In the genomic region with DNA sequence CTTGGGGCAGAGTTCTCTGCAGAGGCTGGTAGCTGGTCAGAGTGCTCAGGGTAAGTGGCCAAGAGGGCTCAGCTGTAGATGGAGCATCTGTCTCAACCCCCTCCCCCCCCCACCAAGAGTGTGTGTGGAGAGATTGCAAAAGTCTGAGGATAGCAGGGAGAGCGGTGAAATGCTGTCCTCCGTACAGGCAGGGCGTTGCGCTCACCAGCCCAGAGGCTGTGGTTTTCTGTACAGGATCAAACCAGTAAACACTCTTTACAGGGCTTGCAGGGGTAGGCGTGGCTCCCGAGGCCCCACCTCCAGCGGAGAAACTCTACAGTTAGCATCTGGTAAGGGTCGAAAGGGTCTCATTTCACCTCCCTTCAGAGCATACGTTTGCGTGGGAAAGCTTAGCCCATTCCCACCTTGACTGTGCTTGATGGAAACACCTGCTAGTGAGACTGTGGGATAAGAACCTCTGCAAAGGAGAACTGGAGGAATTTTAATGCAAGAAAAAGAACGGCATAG, we compare ENCODE assay signal across 8 mouse cellular contexts. TPM values are rescaled to one million over a fixed set of nuclear protein-coding genes. Genes with fewer than 3 reads are reported as not detected.
DNase-seq lines count a peak whose midpoint lies in the region; ATAC-seq and TF ChIP-seq lines count a peak whose summit lies in the region.

No protein-coding gene starts in this region.

- ATAC-seq in forebrain, postnatal 0 days = no peak
- ATAC-seq in megakaryocyte-erythroid progenitor cell, adult 5-6 weeks (replicated peaks; ENCODE audit: low FRiP score, low TSS enrichment, poor library complexity, severe bottlenecking) = peak; percentile 72

- H3K4me3 ChIP-seq in forebrain, embryonic 10.5 days = peak overlapping the region; percentile 19
- no peak overlapping the region for H3K4me3 ChIP-seq in forebrain, postnatal 0 days (ENCODE audit: low read depth, low read length)

- H3K36me3 ChIP-seq in forebrain, embryonic 10.5 days (replicated peaks) = no peaks in the 10 kb centered on the region
- H3K36me3 ChIP-seq in forebrain, postnatal 0 days (ENCODE audit: insufficient read depth) = no peaks in the 10 kb centered on the region

- 23% methylated on average over 11 of the region's 11 CpGs for WGBS in forebrain, embryonic 10.5 days
- 23% methylated on average over 11 of the region's 11 CpGs for WGBS in forebrain, postnatal 0 days

- no peak overlapping the region for H3K9ac ChIP-seq in forebrain, postnatal 0 days

- peak overlapping the region; percentile 65; the same call in 1 of the 2 replicates for H3K27ac ChIP-seq in forebrain, embryonic 10.5 days
- H3K27ac ChIP-seq in forebrain, postnatal 0 days (ENCODE audit: low read depth, low read length) = no peak overlapping the region

- no peak for TF ChIP-seq CTCF in forebrain, postnatal 0 days (IDR thresholded peaks at IDR 0.05; ENCODE audit: low read depth)

- H3K27me3 ChIP-seq in forebrain, embryonic 10.5 days (ENCODE audit: poor library complexity, severe bottlenecking) = peaks cover 12% of the 10 kb centered on the region; the same call in 1 of the 2 replicates
- H3K27me3 ChIP-seq in forebrain, postnatal 0 days (ENCODE audit: insufficient read depth, low read length) = peaks cover 10% of the 10 kb centered on the region; the same call in 1 of the 2 replicates

- H3K4me1 ChIP-seq in forebrain, embryonic 10.5 days = peaks cover 23% of the 10 kb centered on the region
- H3K4me1 ChIP-seq in forebrain, postnatal 0 days (ENCODE audit: insufficient read depth) = no peaks in the 10 kb centered on the region

- intact Hi-C loops in left cerebral cortex, postnatal 14 days (cut with DNase I) = loop anchor here (5.0 kb wide), 2 partner anchors 205 to 370 kb away; partner anchors contain the start of gene Sdk1

- H3K4me2 ChIP-seq in forebrain, postnatal 0 days (ENCODE audit: low read depth) = no peak overlapping the region

- no peaks in the 10 kb centered on the region; the same call in 1 of the 2 replicates for H3K9me3 ChIP-seq in forebrain, embryonic 10.5 days
- H3K9me3 ChIP-seq in forebrain, postnatal 0 days (ENCODE audit: low read length) = no peaks in the 10 kb centered on the region

- DNase-seq in forebrain, embryonic 10.5 days (ENCODE audit: extremely low spot score, low spot score) = no peak
- DNase-seq in forebrain, postnatal 0 days = no peak
- DNase-seq in CD4-positive, CD25-positive, alpha-beta regulatory T cell, adult 2 months (ENCODE audit: low read depth, low spot score) = peak; percentile 75
- peak; percentile 79 for DNase-seq in induced T-regulatory cell, adult 2 months (ENCODE audit: low read depth)
- DNase-seq in ovary, postnatal 36 days (ENCODE audit: low spot score) = no peak
- DNase-seq in gastrocnemius, adult 18-20 months (ENCODE audit: low spot score) = no peak
- no peak for DNase-seq in left cerebral cortex, postnatal 14 days (ENCODE audit: low spot score in 2 of 2)

RNA-seq across cellular contexts. Expression of gene Gna12, which starts 42.4 kb away (rescaled TPM):
- polyA plus RNA-seq in forebrain, embryonic 10.5 days (2016; fragmentation: Nextera tagmentation; extraction: Ambion mirVana) = 6.1 and 7.6 TPM in 2 replicates
- 102 and 138 TPM in 2 replicates for total RNA-seq in forebrain, postnatal 0 days (2014; rRNA removed)
- polyA plus RNA-seq in forebrain, postnatal 0 days (2015; fragmentation: Nextera tagmentation; extraction: Ambion mirVana) = 35.6 and 39.0 TPM in 2 replicates
- total RNA-seq in megakaryocyte-erythroid progenitor cell, adult 5-6 weeks (2014; fragmentation: Nextera tagmentation) = 54.8 and 74.3 TPM in 2 replicates
- total RNA-seq in megakaryocyte-erythroid progenitor cell, adult 5-6 weeks (2017) = 27.8 and 37.6 TPM in 2 replicates
- 10 to 100 TPM; 21.7 to 24.4 TPM for total RNA-seq in gastrocnemius, adult 18-20 months (2021)
- total RNA-seq in left cerebral cortex, postnatal 14 days (2021) = 10 to 100 TPM; 68.1 to 73.8 TPM

Comparison
In these comparisons a context has a peak if more than half of its experiments do, and no peak if none do; other contexts are left out.
1. DNase-seq: peak in CD4-positive, CD25-positive, alpha-beta regulatory T cell, adult 2 months (single experiment) and induced T-regulatory cell, adult 2 months (single experiment); none in forebrain, embryonic 10.5 days (single experiment), forebrain, postnatal 0 days (single experiment), ovary, postnatal 36 days (single experiment), gastrocnemius, adult 18-20 months (single experiment) and left cerebral cortex, postnatal 14 days (0 of 2).